Mouse (Mus musculus) 416B (cell line): ENCODE measurements around the gene Kdm6b.

Source experiments
- DNase-seq: peaks from one replicate; pipeline ENCODE4 v3.0.0; 2011; ENCODE audit warnings: low read depth

Gene Kdm6b

DNA sequence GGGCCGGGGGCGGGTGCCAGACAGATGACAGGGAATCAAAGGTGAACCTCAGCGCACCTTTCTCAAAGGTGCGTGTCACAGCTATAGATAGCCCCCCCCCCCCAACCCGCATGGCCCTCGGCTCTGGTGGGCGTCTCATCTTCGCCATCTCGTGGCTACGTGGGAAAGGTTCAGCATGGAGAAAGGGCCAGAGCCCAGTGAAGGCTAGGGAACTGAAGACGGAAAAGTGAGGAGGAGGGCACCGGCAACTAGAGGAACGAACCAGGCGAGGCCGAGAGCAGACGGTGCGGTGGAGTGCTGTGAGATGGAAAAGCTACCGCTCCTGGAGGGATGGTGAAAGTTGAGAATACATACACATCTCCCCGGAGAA, 6.0 kb upstream of the Kdm6b start:
- DNase-seq, result peak; percentile 62

GRCm38 (mm10) chr11:69418481-69419442, 5.3 kb upstream of the Kdm6b start:
- peak; percentile 99 for DNase-seq

DNA sequence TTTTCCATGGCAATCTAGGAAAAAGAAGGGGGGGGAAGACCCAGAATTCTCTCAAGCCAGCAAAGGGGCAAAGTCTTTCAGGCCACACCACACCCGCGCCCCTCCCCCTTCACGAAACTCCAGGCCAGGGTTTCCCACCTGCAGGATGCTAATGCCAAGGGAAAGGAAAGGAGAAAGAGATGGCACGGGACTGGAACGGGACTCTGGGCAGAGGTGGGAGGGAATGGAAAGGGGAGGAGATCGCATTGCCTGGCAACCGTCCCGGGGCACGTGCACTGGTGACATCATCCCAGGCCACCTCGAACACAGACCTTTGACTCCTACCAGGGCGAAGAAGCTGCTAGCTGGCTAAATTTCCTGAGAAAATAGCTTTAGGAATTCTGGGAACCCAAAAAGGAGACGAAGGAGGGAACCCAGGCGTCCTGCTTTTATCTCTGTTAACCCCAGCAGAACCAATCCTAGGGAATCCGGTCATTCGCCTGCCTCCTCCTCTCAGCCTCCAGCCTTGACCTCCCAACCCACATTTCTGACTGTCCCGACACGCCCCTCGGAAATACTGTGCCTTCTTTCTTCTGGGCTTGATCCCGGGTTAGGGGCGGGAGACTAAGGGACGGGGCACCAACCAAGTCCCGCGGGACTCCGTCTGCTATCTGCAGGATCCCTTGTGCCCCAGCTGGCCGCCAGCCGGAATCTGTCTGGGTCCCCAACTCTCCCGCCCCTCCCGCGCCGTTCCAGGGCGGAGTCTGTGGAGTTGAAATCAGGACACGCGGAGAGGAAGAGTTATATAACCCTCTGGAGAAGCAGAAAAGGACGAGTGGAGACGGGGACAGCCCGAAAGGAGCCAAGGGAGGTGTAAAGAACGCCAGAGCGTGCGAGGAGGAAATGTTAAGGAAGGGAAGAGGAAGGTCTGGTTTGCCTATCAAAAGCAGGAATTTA, 4.2 kb upstream of the Kdm6b start:
- peak; percentile 96 for DNase-seq

DNA sequence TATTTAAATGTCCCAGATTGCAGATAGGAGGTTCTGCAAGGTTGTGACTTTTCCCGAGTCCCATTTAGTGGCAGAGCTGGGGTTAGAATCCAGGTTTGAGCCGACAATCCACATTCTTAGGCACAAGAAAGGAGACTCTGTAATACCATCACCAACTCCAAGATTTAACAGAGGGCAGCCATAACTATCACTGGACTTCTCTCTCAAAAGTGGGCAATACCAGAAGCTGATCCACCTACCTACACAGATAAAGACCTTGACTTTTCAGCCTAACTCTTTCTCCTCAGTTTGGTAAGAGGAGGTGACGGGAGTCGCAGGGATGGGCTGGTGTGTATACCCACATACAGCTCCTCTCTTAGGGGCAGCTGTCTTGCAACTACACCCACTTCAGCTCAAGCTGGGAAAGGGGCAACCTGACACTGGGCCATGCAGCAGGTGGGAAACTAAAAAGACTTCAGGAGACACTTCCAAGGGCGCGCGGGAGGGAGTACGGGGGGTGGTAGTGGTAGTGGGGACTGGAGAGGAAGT, 3.5 kb upstream of the Kdm6b start:
- no peak for DNase-seq

- no peak for DNase-seq
Observed at GRCm38 (mm10) chr11:69416509-69416908, 3.0 kb upstream of the Kdm6b start.

DNA sequence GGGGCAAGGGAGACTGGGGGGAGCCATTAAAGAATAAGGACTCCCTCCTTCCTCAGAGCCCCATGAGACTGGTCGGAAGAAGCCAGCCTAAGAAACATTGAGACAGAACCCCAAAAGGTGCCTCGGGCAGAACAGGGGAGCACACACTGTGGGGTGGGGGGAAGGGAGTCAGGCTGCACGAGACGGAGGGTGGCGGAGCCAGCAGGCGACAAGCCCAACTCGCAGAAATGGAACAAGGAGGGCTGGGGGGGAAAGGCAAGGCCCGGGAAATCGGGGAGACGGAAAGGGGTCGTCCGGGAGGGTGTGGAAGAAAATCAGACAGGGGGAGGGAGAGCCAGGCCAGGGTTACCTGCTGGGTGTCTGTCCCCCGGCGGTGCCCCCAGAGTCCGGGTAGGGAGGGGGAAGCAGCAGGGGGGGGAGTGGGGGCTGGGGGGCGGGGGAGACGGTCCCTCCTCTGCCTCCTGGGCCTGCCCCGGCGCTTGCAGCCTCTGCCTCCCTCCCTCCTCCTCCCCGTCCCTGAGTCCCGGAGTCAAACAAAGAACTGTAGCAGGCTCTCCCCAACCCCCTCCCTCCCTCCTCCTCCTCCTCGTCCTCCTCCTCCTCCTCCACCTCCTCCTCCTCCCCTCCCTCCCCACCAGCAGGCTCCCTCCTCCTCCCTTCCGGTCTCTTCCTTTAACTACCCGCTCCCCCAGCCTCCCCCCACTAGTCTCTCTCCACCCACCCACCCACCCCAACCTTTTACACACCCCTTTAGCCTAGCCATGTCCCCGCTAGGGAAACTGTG, 2.4 kb upstream of the Kdm6b start:
- DNase-seq, result peak; percentile 88

DNA sequence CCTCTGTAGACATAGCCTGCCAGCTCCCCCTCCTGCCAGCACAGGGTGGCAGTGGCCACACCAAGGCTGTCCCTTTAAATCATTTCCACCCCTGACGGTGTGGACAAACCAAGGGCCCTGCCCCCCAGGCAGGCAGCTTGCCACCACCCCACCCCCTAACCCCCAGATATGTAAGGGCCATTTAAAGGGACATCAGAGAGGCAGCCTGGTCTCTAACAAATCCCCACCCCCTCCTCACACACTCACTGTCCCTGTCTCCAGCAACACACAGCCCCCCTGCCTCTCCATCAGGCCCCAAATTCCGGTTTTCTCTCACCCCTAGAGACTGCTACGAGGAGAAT, 1.8 kb upstream of the Kdm6b start:
- peak; percentile 91 for DNase-seq

- peak; percentile 72 for DNase-seq
Observed at GRCm38 (mm10) chr11:69414421-69415326, 1.2 kb upstream of the Kdm6b start.

GRCm38 (mm10) chr11:69412548-69412947, 927 bp downstream of the Kdm6b start:
- DNase-seq, result no peak

GRCm38 (mm10) chr11:69411538-69412203, 1.8 kb downstream of the Kdm6b start:
- peak; percentile 83 for DNase-seq

- DNase-seq, result peak; percentile 97
Observed at GRCm38 (mm10) chr11:69411073-69411535, 2.4 kb downstream of the Kdm6b start.

DNA sequence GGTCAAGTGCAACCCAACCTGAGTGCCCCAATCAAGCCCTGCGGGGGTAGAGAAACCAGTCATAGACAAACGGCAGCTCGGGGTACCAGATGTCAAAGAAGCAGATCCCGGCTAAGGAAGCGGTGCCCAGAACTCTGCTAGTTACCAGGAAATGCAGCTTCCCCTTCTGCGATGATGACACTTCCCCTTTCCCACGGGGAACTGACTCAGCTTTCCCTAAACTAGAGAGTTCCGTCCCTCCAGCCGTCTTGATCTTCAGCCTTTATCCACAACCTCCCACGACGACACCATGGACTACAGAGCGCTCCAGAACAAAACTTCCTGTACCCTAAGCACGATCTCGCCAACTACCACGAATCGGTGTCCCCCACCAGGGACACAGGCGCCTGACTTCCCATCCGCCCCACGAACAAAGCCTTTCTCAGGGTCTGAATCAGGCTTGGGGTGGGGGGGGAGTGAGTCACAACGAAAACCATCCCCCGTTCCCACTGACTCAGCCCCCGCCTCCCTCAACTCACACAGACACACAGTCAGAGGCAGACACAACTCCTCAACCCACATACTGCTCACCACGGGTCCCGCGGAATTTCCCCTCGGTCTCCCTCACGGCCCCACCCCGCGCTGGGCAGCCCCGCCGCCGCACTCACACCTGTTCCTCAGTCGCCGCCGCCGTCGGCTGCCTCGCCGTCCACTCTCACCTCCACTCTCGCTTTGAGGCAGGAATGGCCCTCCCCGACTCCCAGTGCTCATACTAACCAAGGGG, 3.0 kb downstream of the Kdm6b start:
- DNase-seq, result peak; percentile 88

- DNase-seq, result no peak
Observed at GRCm38 (mm10) chr11:69410045-69410309, 3.5 kb downstream of the Kdm6b start.

GRCm38 (mm10) chr11:69409378-69410044, 4.0 kb downstream of the Kdm6b start:
- DNase-seq, result peak; percentile 94

DNA sequence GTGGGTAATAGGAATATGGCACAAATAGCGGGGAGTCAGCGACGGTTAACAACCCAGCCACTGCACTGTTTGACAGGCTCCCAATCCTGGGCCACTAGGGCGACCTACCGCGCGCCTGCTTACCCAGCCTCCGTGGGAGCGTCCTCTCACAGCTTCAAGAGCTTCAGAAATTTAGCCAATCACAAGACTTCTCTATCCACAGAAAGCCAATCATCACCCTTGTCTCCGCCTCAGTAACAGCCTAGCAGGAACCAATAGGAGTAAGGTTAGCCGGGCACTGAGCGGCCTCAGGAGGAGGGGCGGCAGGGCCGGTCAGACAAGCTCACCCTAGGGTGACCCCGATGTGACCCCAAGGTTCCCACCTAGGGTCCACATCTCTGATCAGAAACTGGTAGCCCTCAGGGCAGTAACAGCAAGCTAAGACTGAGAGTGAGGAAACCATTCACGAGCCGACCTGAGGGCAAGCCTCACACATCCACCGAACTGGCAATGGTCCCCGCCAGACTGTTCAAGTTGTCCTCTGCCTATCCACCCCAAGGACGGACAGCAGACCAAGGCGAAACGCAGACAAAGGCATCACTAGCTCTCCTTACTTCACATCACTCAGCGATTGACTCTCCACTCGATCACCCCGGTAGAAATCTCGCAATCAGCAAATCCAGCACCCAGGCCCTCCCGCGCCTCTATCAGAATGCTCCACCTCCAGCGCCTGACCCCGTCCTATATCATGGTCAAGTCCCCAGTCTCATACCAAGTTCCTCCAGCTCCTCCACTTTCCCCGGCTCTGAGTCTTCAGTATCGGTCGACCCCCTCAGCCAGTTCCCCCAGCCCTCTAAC, 4.7 kb downstream of the Kdm6b start:
- peak; percentile 98 for DNase-seq

DNA sequence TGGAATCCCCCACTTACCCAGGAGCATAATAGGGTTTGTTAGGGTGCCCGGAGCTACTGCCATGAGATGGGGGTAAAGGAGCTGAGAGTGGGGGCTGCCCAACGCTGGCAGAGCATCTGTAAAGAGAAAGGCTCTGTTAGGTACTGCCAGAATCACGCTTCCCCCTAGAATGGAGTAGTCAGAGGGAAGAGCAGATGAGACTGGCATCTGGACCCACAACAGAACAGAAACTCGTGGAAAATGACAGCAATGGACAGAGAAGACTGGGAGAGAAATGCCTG, 5.8 kb downstream of the Kdm6b start:
- DNase-seq, result no peak

DNA sequence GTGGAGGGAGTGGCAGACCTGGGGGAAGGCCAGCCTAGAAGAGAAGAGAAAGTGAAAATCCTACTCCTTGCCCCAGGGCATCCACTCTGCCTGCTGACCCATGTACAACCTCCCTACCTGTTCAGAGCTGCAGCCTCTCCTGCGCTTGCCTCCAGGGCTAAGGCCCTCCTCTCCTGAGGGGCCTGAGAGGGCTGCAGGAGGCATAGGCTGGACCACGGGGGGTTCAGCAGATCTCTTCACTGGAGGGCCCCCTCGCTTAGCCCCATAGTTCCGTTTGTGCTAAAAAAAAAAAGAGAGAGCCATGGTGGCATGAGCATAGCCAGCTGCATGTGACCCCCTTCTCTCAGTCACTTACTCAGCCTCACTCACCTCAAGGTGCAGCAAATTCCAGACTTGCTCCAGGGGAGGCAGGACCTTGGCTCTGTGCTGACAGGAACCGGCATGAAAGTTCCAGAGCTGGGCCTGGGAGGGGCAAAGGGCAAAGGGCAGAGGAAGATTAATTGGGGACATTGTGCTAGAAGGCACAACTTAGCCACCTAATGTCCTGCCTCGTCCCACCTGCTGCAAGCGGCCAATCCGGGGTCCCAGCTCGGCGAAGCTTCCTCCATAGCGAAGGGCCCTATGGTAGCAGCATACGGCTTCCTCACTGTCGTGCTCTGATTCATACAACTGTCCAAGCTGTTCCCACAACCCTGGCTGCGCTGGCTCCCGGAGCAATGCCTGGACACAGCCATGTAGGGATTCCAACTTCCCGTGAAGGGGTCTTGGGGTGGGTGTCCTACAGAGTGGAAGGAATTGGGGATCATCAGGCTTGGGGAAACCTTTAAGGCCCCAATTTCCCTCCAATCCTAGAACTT, 6.4 kb downstream of the Kdm6b start:
- DNase-seq, result no peak
